Comparison of ENCODE assay signal across 8 mouse cellular contexts in the genomic region with DNA sequence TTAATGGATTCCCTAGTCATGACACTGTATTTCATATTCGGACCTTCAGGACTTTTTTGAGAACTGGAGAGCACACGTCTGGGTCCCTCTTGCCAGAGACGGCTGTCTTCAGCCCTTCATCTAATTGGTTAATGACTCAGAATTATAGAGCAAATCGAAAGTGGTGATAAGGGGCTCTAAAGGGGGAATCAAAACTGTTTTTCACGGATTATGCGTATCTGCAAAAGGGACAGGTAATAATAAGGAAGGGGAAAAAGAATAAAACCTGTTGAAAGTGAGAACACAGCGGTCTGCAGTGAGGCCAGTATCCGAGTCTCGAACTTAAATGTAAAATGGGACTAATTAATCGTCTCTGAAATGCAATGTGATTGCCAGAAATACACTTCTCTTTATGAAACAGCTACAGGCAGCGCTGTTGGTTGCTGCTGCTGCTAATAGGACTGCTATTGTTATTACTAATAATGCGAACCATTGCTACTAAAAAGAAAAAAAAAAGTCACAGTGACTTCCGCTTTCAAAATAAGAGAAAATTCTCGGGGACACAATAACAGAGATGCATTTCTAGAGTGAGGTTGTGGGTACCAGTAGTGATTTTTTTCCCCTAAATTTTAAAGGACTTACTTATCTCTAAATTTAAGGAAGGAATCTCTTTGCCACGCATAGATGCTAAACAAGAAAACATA. TPM values are rescaled to one million over a fixed set of nuclear protein-coding genes. Genes with fewer than 3 reads are reported as not detected.
A peak's percentile ranks its signal among the peaks of the same experiment; 100 is the strongest.
DNase-seq lines count a peak whose midpoint lies in the region; ATAC-seq and TF ChIP-seq lines count a peak whose summit lies in the region.

No protein-coding gene starts in this region.

- no peaks in the 10 kb centered on the region for H3K9me3 ChIP-seq in kidney, embryonic 15.5 days (replicated peaks)
- H3K9me3 ChIP-seq in hindbrain, postnatal 0 days (ENCODE audit: low read length), result no peaks in the 10 kb centered on the region
- H3K9me3 ChIP-seq in midbrain, embryonic 16.5 days (replicated peaks; ENCODE audit: control insufficient read depth, low read length, poor library complexity, severe bottlenecking), result no peaks in the 10 kb centered on the region

- peaks cover 12% of the 10 kb centered on the region; the same call in 1 of the 2 replicates for H3K27me3 ChIP-seq in kidney, embryonic 15.5 days
- H3K27me3 ChIP-seq in hindbrain, postnatal 0 days (ENCODE audit: insufficient read depth, low read length), result no peaks in the 10 kb centered on the region
- no peaks in the 10 kb centered on the region for H3K27me3 ChIP-seq in midbrain, embryonic 16.5 days (ENCODE audit: control insufficient read depth, insufficient read depth, low read depth, low read length)

- peak; percentile 30; the same call in 1 of the 2 replicates for ATAC-seq in kidney, embryonic 15.5 days (replicated peaks; ENCODE audit: low FRiP score)
- ATAC-seq in hindbrain, postnatal 0 days, result peak; percentile 22; the same call in 1 of the 2 replicates
- peak; percentile 41 for ATAC-seq in midbrain, embryonic 16.5 days

- H3K4me3 ChIP-seq in kidney, embryonic 15.5 days (replicated peaks), result peak overlapping the region; percentile 75
- peak overlapping the region; percentile 84 for H3K4me3 ChIP-seq in brown adipose tissue, adult 24 weeks (ENCODE audit: insufficient read depth, low read depth, low read length)
- H3K4me3 ChIP-seq in hindbrain, postnatal 0 days (ENCODE audit: low read length), result peak overlapping the region; percentile 78
- H3K4me3 ChIP-seq in midbrain, embryonic 16.5 days (ENCODE audit: low read depth, low read length), result peak overlapping the region; percentile 85

- peaks cover 4% of the 10 kb centered on the region; the same call in 1 of the 2 replicates for H3K4me1 ChIP-seq in kidney, embryonic 15.5 days
- H3K4me1 ChIP-seq in brown adipose tissue, adult 24 weeks (ENCODE audit: control insufficient read depth, insufficient read depth, insufficient read length, low read length), result no peaks in the 10 kb centered on the region
- H3K4me1 ChIP-seq in hindbrain, postnatal 0 days (ENCODE audit: insufficient read depth, low read length), result no peaks in the 10 kb centered on the region
- H3K4me1 ChIP-seq in midbrain, embryonic 16.5 days (ENCODE audit: control insufficient read depth, insufficient read depth, low read length), result peaks cover 3% of the 10 kb centered on the region

- WGBS in kidney, embryonic 15.5 days, result 13% methylated on average over 15 of the region's 15 CpGs
- 8% methylated on average over 15 of the region's 15 CpGs for WGBS in hindbrain, postnatal 0 days
- 8% methylated on average over 15 of the region's 15 CpGs for WGBS in midbrain, embryonic 16.5 days

- H3K36me3 ChIP-seq in kidney, embryonic 15.5 days, result no peaks in the 10 kb centered on the region
- no peaks in the 10 kb centered on the region for H3K36me3 ChIP-seq in hindbrain, postnatal 0 days (ENCODE audit: insufficient read depth, low read length)
- no peaks in the 10 kb centered on the region for H3K36me3 ChIP-seq in midbrain, embryonic 16.5 days (ENCODE audit: control insufficient read depth, insufficient read depth, low read length)

- DNase-seq in kidney, postnatal 36 days, result no peak
- no peak for DNase-seq in hindbrain, postnatal 0 days (ENCODE audit: low spot score)
- no peak for DNase-seq in cerebellum, postnatal 36 days
- DNase-seq in urinary bladder, postnatal 4 days (ENCODE audit: low spot score in 2 of 2), result no peak
- no peak for DNase-seq in layer of hippocampus, adult 9-11 months

- H3K4me2 ChIP-seq in kidney, embryonic 15.5 days, result peak overlapping the region; percentile 94
- peak overlapping the region; percentile 84 for H3K4me2 ChIP-seq in hindbrain, postnatal 0 days (ENCODE audit: low read depth, low read length)
- H3K4me2 ChIP-seq in midbrain, embryonic 16.5 days (ENCODE audit: low read length), result peak overlapping the region; percentile 79

- H3K9ac ChIP-seq in kidney, embryonic 15.5 days, result peak overlapping the region; percentile 42; the same call in 1 of the 2 replicates
- H3K9ac ChIP-seq in hindbrain, postnatal 0 days (replicated peaks; ENCODE audit: low read length), result peak overlapping the region; percentile 68
- H3K9ac ChIP-seq in midbrain, embryonic 16.5 days (ENCODE audit: low read depth, low read length), result peak overlapping the region; percentile 85

- no peak overlapping the region for H3K27ac ChIP-seq in kidney, embryonic 15.5 days
- no peak overlapping the region for H3K27ac ChIP-seq in brown adipose tissue, adult 24 weeks (replicated peaks; ENCODE audit: low read depth, low read length)
- peak overlapping the region; percentile 64 for H3K27ac ChIP-seq in hindbrain, postnatal 0 days
- H3K27ac ChIP-seq in midbrain, embryonic 16.5 days (ENCODE audit: low read length), result peak overlapping the region; percentile 82

- no peak for TF ChIP-seq CTCF in hindbrain, postnatal 0 days (IDR thresholded peaks at IDR 0.05; ENCODE audit: low read depth)

RNA-seq across cellular contexts. Expression of gene Rbm11, which starts 1.0 kb away (rescaled TPM):
- polyA plus RNA-seq in kidney, embryonic 15.5 days (2015; fragmentation: Nextera tagmentation; extraction: Ambion mirVana), result 0.09 and 0.40 TPM in 2 replicates
- not detected in 2 replicates for polyA plus RNA-seq in brown adipose tissue, adult 24 weeks (2012; ENCODE audit: insufficient read depth, insufficient read length, missing spikeins)
- total RNA-seq in hindbrain, postnatal 0 days (2014; rRNA removed), result 6.8 and 8.1 TPM in 2 replicates
- 8.3 and 8.7 TPM in 2 replicates for polyA plus RNA-seq in hindbrain, postnatal 0 days (2015; fragmentation: Nextera tagmentation; extraction: Ambion mirVana)
- polyA plus RNA-seq in midbrain, embryonic 16.5 days (2015; fragmentation: Nextera tagmentation; extraction: Ambion mirVana), result 3.1 TPM in 2 replicates

RNA-seq across cellular contexts. Expression of gene Lipi, which starts 7.8 kb away (rescaled TPM):
- 0.30 TPM in 1 of 2 replicates, not detected in the other for polyA plus RNA-seq in kidney, embryonic 15.5 days (2015; fragmentation: Nextera tagmentation; extraction: Ambion mirVana)
- not detected in 2 replicates for polyA plus RNA-seq in brown adipose tissue, adult 24 weeks (2012; ENCODE audit: insufficient read depth, insufficient read length, missing spikeins)
- total RNA-seq in hindbrain, postnatal 0 days (2014; rRNA removed), result not detected in 2 replicates
- polyA plus RNA-seq in hindbrain, postnatal 0 days (2015; fragmentation: Nextera tagmentation; extraction: Ambion mirVana), result not detected in 2 replicates
- polyA plus RNA-seq in midbrain, embryonic 16.5 days (2015; fragmentation: Nextera tagmentation; extraction: Ambion mirVana), result not detected in 2 replicates

Comparison
In these comparisons a context has a peak if more than half of its experiments do, and no peak if none do; other contexts are left out.
1. H3K27ac ChIP-seq: peak in hindbrain, postnatal 0 days (single experiment) and midbrain, embryonic 16.5 days (single experiment); none in kidney, embryonic 15.5 days (single experiment) and brown adipose tissue, adult 24 weeks (single experiment).
2. Peak in every context shown above with its lines, with median percentiles within 50 percentile points of each other: ATAC-seq, H3K4me2 ChIP-seq, H3K4me3 ChIP-seq and H3K9ac ChIP-seq.